8 mouse cellular contexts compared by ENCODE assay signal in the genomic region with DNA sequence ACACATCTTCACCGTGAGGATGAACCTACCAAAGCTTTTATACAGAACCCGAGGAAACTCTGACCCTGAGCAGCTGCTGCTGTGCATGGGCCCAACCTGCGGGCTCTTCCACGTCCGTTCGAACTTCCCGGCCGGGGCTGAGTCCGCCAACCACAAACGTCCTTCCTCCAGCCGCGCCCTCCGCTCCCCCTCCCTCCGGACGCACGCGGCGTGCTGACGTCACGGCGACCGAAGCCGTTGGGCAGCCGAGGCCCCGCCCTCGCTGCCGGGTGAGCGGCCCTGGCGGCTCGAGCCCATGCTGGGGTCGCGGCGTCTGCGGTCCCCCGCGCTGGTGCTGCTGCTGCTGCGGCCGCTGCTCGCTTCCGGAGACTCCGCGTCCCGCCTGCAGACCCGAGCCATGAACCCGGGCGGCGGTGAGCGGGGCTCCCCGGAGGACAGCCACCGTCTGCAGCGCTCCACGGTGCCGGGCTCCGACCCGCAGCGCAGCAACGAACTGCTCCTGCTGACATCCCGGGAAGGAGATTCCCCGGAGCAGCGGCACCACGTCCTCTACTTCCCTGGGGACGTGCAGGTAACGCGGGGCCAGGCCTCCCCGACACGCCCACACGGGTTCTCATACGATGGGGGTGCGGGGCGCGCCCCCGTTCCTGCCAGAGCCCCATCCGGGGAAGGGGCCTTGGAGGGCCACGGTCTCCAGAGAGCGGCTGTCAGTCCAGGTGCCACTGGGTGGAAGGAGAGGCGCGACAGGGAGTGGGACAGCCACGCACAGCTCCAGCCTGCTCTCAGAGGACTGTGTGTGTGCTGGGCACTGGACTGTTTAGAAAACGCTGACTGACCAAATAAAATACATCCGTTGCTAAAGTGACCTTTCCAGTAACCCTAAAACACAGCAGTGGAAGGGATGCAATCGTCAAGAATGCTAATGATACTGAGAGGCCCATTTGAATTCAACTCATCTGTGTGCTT. TPM values are rescaled to one million over a fixed set of nuclear protein-coding genes. Genes with fewer than 3 reads are reported as not detected.
DNase-seq lines count a peak whose midpoint lies in the region; ATAC-seq and TF ChIP-seq lines count a peak whose summit lies in the region.

A gene (plus strand): TSS at position 245 of the 966 bp plus-strand sequence.

- WGBS in forebrain, embryonic 11.5 days, result under 1% methylated on average over 75 of the region's 81 CpGs
- under 1% methylated on average over 75 of the region's 81 CpGs for WGBS in heart, postnatal 0 days
- WGBS in liver, embryonic 16.5 days (ENCODE audit: insufficient replicate concordance), result under 1% methylated on average over 80 of the region's 81 CpGs
- WGBS in neural tube, embryonic 13.5 days, result under 1% methylated on average over 81 of the region's 81 CpGs

- H3K4me1 ChIP-seq in forebrain, embryonic 11.5 days (replicated peaks; ENCODE audit: control insufficient read depth, insufficient read depth, low read length), result peaks cover 3% of the 10 kb centered on the region; the same call in 1 of the 2 replicates
- H3K4me1 ChIP-seq in heart, postnatal 0 days (ENCODE audit: control insufficient read depth, insufficient read depth), result peaks cover 7% of the 10 kb centered on the region; the same call in 1 of the 2 replicates
- peaks cover 10% of the 10 kb centered on the region for H3K4me1 ChIP-seq in liver, embryonic 16.5 days (ENCODE audit: control insufficient read depth, low read depth, low read length)
- peaks cover 18% of the 10 kb centered on the region for H3K4me1 ChIP-seq in neural tube, embryonic 13.5 days (replicated peaks)
- H3K4me1 ChIP-seq in testis, adult 2 months (ENCODE audit: control insufficient read depth, insufficient read depth, low read length), result no peaks in the 10 kb centered on the region; the same call in 1 of the 2 replicates

- H3K4me3 ChIP-seq in forebrain, embryonic 11.5 days (ENCODE audit: low read depth, low read length), result peak within 1 kb of the TSS; percentile 76
- H3K4me3 ChIP-seq in heart, postnatal 0 days (ENCODE audit: low read depth, low read length), result peak within 1 kb of the TSS; percentile 94
- H3K4me3 ChIP-seq in liver, embryonic 16.5 days (ENCODE audit: low read depth, low read length), result peak within 1 kb of the TSS; percentile 97
- peak within 1 kb of the TSS; percentile 95 for H3K4me3 ChIP-seq in neural tube, embryonic 13.5 days
- peak within 1 kb of the TSS; percentile 96 for H3K4me3 ChIP-seq in testis, adult 2 months (ENCODE audit: control insufficient read depth, low read depth, low read length)

- H3K9ac ChIP-seq in forebrain, embryonic 11.5 days (ENCODE audit: low read length), result peak within 1 kb of the TSS; percentile 86
- H3K9ac ChIP-seq in heart, postnatal 0 days (replicated peaks; ENCODE audit: low read depth, low read length), result peak within 1 kb of the TSS; percentile 71
- peak within 1 kb of the TSS; percentile 94 for H3K9ac ChIP-seq in liver, embryonic 16.5 days (ENCODE audit: low read depth, low read length)
- peak within 1 kb of the TSS; percentile 97 for H3K9ac ChIP-seq in neural tube, embryonic 13.5 days

- H3K4me2 ChIP-seq in forebrain, embryonic 11.5 days (ENCODE audit: low read depth, low read length, severe bottlenecking), result peak within 1 kb of the TSS; percentile 83
- H3K4me2 ChIP-seq in heart, postnatal 0 days (ENCODE audit: low read depth, low read length), result peak within 1 kb of the TSS; percentile 91
- H3K4me2 ChIP-seq in liver, embryonic 16.5 days (ENCODE audit: low read depth, low read length), result peak within 1 kb of the TSS; percentile 88
- peak within 1 kb of the TSS; percentile 91 for H3K4me2 ChIP-seq in neural tube, embryonic 13.5 days

- H3K27me3 ChIP-seq in forebrain, embryonic 11.5 days (ENCODE audit: control insufficient read depth, insufficient read depth, low read length), result no peaks in the 10 kb centered on the region
- no peaks in the 10 kb centered on the region for H3K27me3 ChIP-seq in heart, postnatal 0 days (ENCODE audit: control insufficient read depth, insufficient read depth, low read length)
- H3K27me3 ChIP-seq in liver, embryonic 16.5 days (ENCODE audit: control insufficient read depth, insufficient read depth, low read depth, low read length), result no peaks in the 10 kb centered on the region
- no peaks in the 10 kb centered on the region for H3K27me3 ChIP-seq in neural tube, embryonic 13.5 days
- H3K27me3 ChIP-seq in testis, adult 2 months (ENCODE audit: control insufficient read depth, insufficient read depth, low read length), result no peaks in the 10 kb centered on the region

- TF ChIP-seq EP300 in heart, postnatal 0 days (IDR thresholded peaks at IDR 0.05; ENCODE audit: low read depth), result no peak

- no peak for TF ChIP-seq CTCF in heart, postnatal 0 days (IDR thresholded peaks at IDR 0.05; ENCODE audit: low read depth)
- TF ChIP-seq CTCF in testis, adult 2 months (IDR thresholded peaks at IDR 0.05; ENCODE audit: control insufficient read depth, insufficient read depth, insufficient replicate concordance, low read depth, low read length), result no peak

- no peak within 1 kb of the TSS for H3K27ac ChIP-seq in forebrain, embryonic 11.5 days (ENCODE audit: low read depth, low read length)
- H3K27ac ChIP-seq in heart, postnatal 0 days (ENCODE audit: low read depth), result peak within 1 kb of the TSS; percentile 66
- H3K27ac ChIP-seq in liver, embryonic 16.5 days (ENCODE audit: low read length), result peak within 1 kb of the TSS; percentile 67
- peak within 1 kb of the TSS; percentile 91 for H3K27ac ChIP-seq in neural tube, embryonic 13.5 days (replicated peaks)
- peak within 1 kb of the TSS; percentile 94 for H3K27ac ChIP-seq in testis, adult 2 months (ENCODE audit: control insufficient read depth, insufficient read depth, low read depth, low read length)

- ATAC-seq in forebrain, embryonic 11.5 days (replicated peaks; ENCODE audit: low FRiP score), result peak; percentile 98
- peak; percentile 98 for ATAC-seq in heart, postnatal 0 days (ENCODE audit: insufficient read depth, low read depth)
- peak; percentile 97 for ATAC-seq in liver, embryonic 16.5 days (ENCODE audit: low read depth)
- peak; percentile 96 for ATAC-seq in neural tube, embryonic 13.5 days (ENCODE audit: low read depth)

- peak; percentile 94 for TF ChIP-seq POLR2A in testis, adult 2 months (IDR thresholded peaks at IDR 0.05; ENCODE audit: control insufficient read depth, low read depth, low read length)

- DNase-seq in CD8-positive naive resting alpha-beta T cell, adult 2 months (ENCODE audit: low read depth in 2 of 2, low spot score in 2 of 2), result peak; percentile 50 to 57
- peak; percentile 78 for DNase-seq in c-Kit-positive CD71-negative TER-119-negative erythroid progenitor cells, embryonic 14.5 days (ENCODE audit: low read depth)
- DNase-seq in forebrain, embryonic 11.5 days (ENCODE audit: low spot score), result peak; percentile 98
- peak; percentile 96 for DNase-seq in heart, postnatal 0 days (ENCODE audit: low spot score)
- peak; percentile 97 for DNase-seq in kidney, postnatal 4 days

- no peaks in the 10 kb centered on the region for H3K9me3 ChIP-seq in forebrain, embryonic 11.5 days (ENCODE audit: control insufficient read depth, low read length)
- no peaks in the 10 kb centered on the region for H3K9me3 ChIP-seq in heart, postnatal 0 days (replicated peaks; ENCODE audit: control insufficient read depth, low read length)
- H3K9me3 ChIP-seq in liver, embryonic 16.5 days (replicated peaks; ENCODE audit: control insufficient read depth, low read length), result no peaks in the 10 kb centered on the region
- H3K9me3 ChIP-seq in neural tube, embryonic 13.5 days, result no peaks in the 10 kb centered on the region

- H3K36me3 ChIP-seq in forebrain, embryonic 11.5 days (ENCODE audit: control insufficient read depth, insufficient read depth, low read length), result no peaks in the 10 kb centered on the region
- H3K36me3 ChIP-seq in heart, postnatal 0 days (replicated peaks; ENCODE audit: control insufficient read depth, insufficient read depth, low read length), result no peaks in the 10 kb centered on the region
- no peaks in the 10 kb centered on the region for H3K36me3 ChIP-seq in liver, embryonic 16.5 days (ENCODE audit: control insufficient read depth, insufficient read depth)
- no peaks in the 10 kb centered on the region for H3K36me3 ChIP-seq in neural tube, embryonic 13.5 days
- H3K36me3 ChIP-seq in testis, adult 2 months (ENCODE audit: control insufficient read depth, insufficient read depth, low read length), result no peaks in the 10 kb centered on the region

RNA-seq across cellular contexts. Expression of the gene that starts here (rescaled TPM):
- 12.9 and 14.2 TPM in 2 replicates for polyA plus RNA-seq in forebrain, embryonic 11.5 days (2014; fragmentation: Nextera tagmentation; extraction: Ambion mirVana)
- 4.8 and 12.8 TPM in 2 replicates for total RNA-seq in heart, postnatal 0 days (2014; rRNA removed; ENCODE audit: low replicate concordance)
- 5.2 and 5.8 TPM in 2 replicates for polyA plus RNA-seq in heart, postnatal 0 days (2015; fragmentation: Nextera tagmentation; extraction: Ambion mirVana)
- polyA plus RNA-seq in liver, embryonic 16.5 days (2015; fragmentation: Nextera tagmentation; extraction: Ambion mirVana), result 6.8 and 7.7 TPM in 2 replicates
- 16.0 and 16.1 TPM in 2 replicates for polyA plus RNA-seq in neural tube, embryonic 13.5 days (2015; fragmentation: Nextera tagmentation; extraction: Ambion mirVana)
- 12.7 and 12.8 TPM in 2 replicates for polyA plus RNA-seq in testis, adult 2 months (2012; rRNA removed)
